Mouse (Mus musculus) brain, embryonic 14.5 days (tissue): ENCODE measurements at regions not wholly inside any gene's neighbourhood (a gene's known extent, or its start where the extent isn't known, plus 50 kb on each side); places are given as distances from the start of the nearest gene placed in this dataset.

ENCODE experiments used
- CTCF ChIP-seq: fragments of 200-500 bp; IDR thresholded peaks from 2 replicates; pipeline ENCODE4 v1.5.1; 2012; ENCODE audit warnings: inconsistent platforms, mild to moderate bottlenecking, moderate library complexity, borderline replicate concordance; ENCODE audit not compliant: insufficient read depth, insufficient read length; ENCODE audit errors: extremely low read depth
- POLR2A ChIP-seq: fragments of 200-500 bp; IDR thresholded peaks from 2 replicates; pipeline ENCODE4 v1.6.1; 2012; ENCODE audit warnings: mild to moderate bottlenecking, inconsistent platforms, borderline replicate concordance; ENCODE audit not compliant: poor library complexity, insufficient read depth, insufficient read length, severe bottlenecking; ENCODE audit errors: extremely low read depth

GRCm38 (mm10) chr13:31746276-31746675, 60.2 kb upstream of the Foxc1 start:
- no peak for TF ChIP-seq POLR2A
- no peak for TF ChIP-seq CTCF
